Mouse (Mus musculus): Measurements from ENCODE around the gene Eya3.
"Not testable (repeated sequence)": the region's sequence is repeated elsewhere in the genome, so short reads cannot be mapped to it uniquely, and the experiment has no call there.

The Eya3 gene

GRCm38 (mm10) chr4:132741491-132741890, 102.7 kb downstream of the Eya3 start:
- no peak for DNase-seq (ENCODE audit: low read depth)

GRCm38 (mm10) chr4:132743992-132744911, 105.5 kb downstream of the Eya3 start:
- DNase-seq (ENCODE audit: low read depth): no peak

- no peak for DNase-seq (ENCODE audit: low read depth)
Measured at GRCm38 (mm10) chr4:132746911-132747517, 108.2 kb downstream of the Eya3 start.

DNA sequence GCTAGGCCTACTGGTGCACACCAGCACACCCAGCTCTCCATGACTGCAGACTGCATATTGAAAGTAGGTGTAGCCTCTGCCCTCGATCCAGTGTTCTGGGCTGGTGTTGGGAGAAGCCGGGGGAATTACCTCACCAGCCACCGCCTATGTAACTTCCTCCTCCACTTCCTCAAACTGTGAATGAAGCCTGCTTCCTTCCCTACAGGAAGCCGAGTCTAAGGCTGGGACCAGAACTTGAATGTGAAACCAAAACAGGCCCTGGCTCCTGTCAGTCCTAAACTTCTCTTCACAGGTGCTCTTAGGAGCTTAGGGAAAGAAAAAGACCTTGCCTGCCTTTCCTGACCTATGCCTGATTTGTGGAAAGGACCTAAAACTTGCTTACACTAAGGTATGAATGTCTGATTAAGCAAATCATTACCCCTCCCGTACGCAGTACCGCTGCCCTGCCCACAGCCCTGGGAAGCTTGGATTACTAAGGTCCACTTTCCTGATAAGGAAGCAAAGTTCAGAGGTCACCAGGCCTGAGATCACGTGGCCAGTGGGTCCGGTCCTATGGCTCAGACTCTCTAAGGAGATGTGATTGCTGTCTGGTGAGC, 109.0 kb downstream of the Eya3 start:
- no peak for DNase-seq (ENCODE audit: low read depth)

DNA sequence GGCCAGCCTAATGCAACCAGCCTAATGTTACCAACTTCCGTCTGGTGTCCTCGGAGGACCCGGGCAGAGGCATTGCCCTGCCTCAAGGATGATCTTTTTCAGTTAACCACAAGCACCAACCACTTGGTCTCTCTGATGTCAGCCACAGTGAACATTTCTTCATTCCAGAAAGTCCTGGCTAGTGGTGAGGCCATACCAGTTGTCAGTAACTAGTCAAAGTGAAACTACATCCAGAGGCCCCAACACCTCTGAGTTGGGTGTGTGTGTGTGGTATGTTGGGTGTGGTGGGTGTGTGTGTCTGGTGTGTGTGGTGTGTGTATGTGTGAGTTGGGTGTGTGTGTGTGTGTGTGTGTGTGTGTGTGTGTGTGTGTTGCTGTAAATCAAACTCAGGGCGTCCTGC, 110.0 kb downstream of the Eya3 start:
- DNase-seq (ENCODE audit: low read depth): no peak

GRCm38 (mm10) chr4:132749258-132749982, 110.6 kb downstream of the Eya3 start:
- DNase-seq (ENCODE audit: low read depth): no peak

- DNase-seq (ENCODE audit: low read depth): no peak
Measured at GRCm38 (mm10) chr4:132752992-132753391, 114.2 kb downstream of the Eya3 start.

- no peak for DNase-seq (ENCODE audit: low read depth)
Measured at GRCm38 (mm10) chr4:132756974-132757373, 118.2 kb downstream of the Eya3 start, which contains the start of gene Smpdl3b. TSS of gene Smpdl3b (minus strand) at chr4:132757252.

DNA sequence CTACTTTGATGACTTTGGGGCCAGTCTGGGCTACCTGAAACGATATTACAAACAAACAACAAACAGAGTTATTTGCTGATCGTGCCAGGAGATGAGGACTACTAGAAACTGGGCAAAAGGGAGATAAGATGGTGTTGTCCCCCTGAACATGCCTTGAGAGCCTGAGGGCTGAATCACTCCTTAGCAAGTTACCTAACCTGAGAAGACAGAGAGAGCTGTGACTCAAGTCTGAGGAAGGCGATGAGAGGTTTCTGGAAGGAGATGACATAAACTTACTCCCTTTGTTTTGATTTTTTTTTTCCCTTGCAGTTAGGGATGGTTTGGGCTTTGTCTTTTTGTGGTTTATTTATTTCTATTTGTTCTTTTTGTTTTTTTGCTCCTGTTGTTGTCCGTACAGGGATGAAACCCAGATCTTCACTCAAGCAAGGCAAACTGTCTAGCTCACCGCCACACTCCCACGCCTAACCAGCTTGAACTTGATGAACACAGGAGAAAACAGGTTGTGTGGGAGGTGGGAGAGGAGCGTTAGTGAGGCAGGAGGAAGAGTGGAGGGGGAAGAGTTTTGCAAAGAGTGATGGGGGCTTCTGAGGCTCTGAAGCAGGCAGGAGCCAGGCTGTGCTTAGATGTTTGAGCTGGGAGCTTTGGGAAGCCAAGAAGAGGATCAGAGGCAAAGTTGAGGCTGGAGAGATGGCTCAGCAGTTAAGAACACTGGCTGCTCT, 119.0 kb downstream of the Eya3 start:
- DNase-seq (ENCODE audit: low read depth): no peak

DNA sequence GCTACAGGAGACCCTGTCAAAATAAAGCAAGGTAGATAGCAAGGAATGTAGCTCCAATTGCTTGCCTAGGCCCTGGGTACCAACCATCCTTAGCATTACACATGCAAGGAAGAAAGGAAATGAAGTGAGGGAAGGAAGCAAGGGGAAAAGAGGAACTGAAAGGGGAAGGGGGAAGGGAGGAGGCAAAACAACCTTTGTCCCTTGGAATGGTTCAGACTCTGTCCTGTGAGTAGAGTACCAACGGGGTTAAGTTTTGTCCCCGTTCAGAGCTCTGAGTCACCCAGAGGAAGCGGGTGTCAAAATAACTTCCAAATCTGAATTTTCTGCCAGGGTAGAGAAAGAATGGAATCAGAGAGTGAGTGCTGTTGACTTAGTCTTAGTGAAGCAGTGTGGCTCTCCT, 121.5 kb downstream of the Eya3 start:
- DNase-seq (ENCODE audit: low read depth): no peak

DNA sequence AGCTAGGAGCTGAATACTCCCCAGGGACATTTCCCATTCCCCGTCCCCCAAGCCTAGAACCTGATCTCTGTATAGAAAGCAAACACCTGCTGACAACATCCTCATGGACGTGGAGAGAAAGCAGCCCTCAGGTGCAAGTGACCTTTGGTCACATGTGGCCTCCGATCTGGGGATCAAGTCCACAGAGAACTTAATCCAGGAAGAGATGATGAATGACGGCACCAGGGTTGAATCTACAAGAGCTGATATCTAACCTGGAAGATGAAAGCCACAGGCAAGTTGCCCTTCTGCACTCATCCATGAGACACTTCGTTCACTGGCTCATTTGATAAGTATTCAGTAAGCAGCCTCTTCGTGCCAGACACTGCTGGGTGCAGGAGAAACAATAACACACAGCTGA, 123.8 kb downstream of the Eya3 start:
- DNase-seq (ENCODE audit: low read depth): no peak

DNA sequence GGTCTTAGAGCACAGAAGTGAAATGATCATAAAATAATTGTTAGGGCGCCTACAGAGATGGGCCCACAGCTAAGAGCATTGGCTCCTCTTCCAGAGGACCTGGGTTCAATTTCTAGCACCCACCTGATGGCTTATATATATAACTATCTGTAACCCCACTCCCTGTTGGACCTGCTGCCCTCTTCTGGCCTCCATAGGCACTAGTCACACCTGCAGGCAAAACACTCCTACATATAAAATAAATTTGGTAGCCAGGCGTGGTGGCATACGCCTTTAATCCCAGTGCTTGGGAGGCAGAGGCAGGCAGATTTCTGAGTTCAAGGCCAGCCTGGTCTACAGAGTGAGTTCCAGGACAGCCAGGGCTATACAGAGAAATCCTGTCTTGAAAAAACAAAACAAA, 124.3 kb downstream of the Eya3 start:
- not testable (repeated sequence) for DNase-seq (ENCODE audit: low read depth)

- DNase-seq (ENCODE audit: low read depth): peak; percentile 100
Measured at GRCm38 (mm10) chr4:132767914-132768876, 129.4 kb downstream of the Eya3 start, which contains the start of gene Rpa2. TSS of gene Rpa2 (plus strand) at chr4:132768332.

- DNase-seq (ENCODE audit: low read depth): no peak
Measured at GRCm38 (mm10) chr4:132771776-132772175, 133.0 kb downstream of the Eya3 start.

All from c-Kit-positive CD71-positive TER-119-negative erythroid progenitor cells, embryonic 14.5 days (primary cell).